Mouse (Mus musculus) left cerebral cortex, adult 2 months (tissue): ENCODE results near the gene Fuz. TPM values are rescaled to one million over a fixed set of nuclear protein-coding genes. Genes with fewer than 3 reads are reported as not detected.

Experiments
- DNase-seq, 2 experiments: peaks; one replicate each; pipeline ENCODE4 v3.0.0; 2021 to 2022; ENCODE audit warnings: low spot score in 2 of 2, mixed read lengths in 1 of 2; ENCODE audit errors: extremely low spot score in 1 of 2
- H3K27ac ChIP-seq: fragments of 200-600 bp; 2 replicates; pipeline ENCODE4 v1.8.1; 2022
- H3K4me3 ChIP-seq: fragments of 200-600 bp; 2 replicates; pipeline ENCODE4 v1.8.1; 2022
- CTCF ChIP-seq: fragments of 200-600 bp; IDR thresholded peaks from 2 replicates; pipeline ENCODE4 v1.8.1; 2022; ENCODE audit warnings: antibody characterized with exemption, mild to moderate bottlenecking, moderate library complexity
- intact Hi-C: fragments of 180-260 bp; cut with DNase I; formaldehyde crosslinking; loops from one replicate; pipeline ENCODE4 v1.15.1; 2025
- long read RNA-seq, 2 experiments: library from polyadenylated mRNA; stranded (forward); transcript quantifications; one replicate each; pipeline ENCODE4 v2.0.0; 2021; ENCODE audit warnings: borderline mapping rate in 2 of 2
- total RNA-seq, 2 experiments: library from RNA; stranded (reverse); gene quantifications; 2 replicates each; pipeline ENCODE4 v1.2.3; 2021

The Fuz gene
- total RNA-seq: 10 to 100 TPM; 23.4 to 24.1 TPM
- long read RNA-seq, experiment 1, partial matches to known transcripts: 0 of 6 reads
- long read RNA-seq, experiment 1, other reads (novel, unspliced or antisense): 2 of 6 reads
- long read RNA-seq, experiment 2, partial matches to known transcripts: 1 of 5 reads
- long read RNA-seq, experiment 2, other reads (novel, unspliced or antisense): 2 of 5 reads

DNA sequence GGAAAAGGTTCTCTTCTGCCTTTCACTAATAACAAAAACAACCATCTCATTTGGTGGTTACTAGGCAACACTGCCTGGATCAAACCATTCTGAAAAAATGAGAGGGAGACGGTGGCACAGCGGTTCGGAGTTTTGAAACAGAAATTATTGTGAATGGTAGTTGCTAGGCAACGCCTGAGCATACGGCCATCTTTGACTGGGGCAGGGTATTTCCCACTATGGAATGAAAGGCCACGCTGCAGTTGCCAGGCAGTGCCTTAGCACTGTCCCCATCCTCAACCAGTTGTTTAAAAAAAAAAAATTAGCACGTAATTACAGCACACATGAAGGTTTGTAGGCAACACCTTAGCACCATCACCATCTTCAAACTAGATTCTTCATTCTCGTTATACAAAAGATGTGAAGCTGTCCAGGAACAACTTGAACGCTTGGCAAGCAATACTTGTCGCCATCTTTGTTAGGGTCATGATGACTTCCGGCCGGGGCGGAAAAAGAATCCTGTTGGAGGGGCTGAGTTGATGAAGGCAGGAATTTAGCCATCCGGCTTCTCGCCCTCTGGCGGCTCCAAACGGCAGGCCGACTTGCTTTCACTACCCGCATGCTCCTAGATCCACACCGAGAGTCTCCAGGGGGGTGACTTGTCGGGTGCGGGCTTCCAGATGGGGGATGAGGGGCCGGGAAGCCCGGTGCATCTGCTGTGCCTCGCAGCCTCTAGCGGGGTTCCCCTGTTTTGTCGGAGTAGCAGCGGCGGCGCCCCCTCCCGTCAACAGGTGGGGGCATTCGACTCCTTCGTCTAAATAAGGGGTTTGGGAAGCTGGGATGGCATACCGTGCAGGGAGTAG lies at the start of gene Fuz:
TSS of gene Fuz (plus strand) at position 487 of the 842 bp plus-strand sequence.
- intact Hi-C loops: loop anchor here (1.0 kb wide), 1 partner anchor 27 kb away; the partner anchor contains the start of gene Ptov1
- TF ChIP-seq CTCF: peak; percentile 76
- DNase-seq: peak; percentile 86 to 90
- Histone ChIP-seq H3K27ac (peak within 1 kb of the TSS; percentile 93), H3K4me3 (peak within 1 kb of the TSS; percentile 59)

DNA sequence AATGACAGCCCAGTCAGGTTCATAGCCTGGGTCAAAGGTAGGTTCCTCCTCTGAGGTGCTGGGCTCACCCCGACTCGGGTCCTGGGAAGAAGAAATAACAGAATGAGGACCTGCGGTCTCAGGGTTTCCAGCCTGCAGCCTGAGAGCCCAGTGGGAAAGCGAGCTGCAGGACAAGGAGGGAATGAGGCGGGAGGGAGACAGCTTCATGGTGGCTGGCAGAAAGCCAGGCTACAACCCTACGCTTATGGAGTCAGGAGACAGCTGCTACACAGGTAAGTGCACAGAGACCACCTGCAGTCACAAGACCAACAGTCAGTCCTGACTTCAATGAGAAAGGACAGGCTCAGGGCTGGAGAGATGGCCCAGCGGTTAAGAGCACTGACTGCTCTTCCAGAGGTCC lies 49.1 kb upstream of the Fuz start:
- Histone ChIP-seq H3K27ac (no peak overlapping the region), H3K4me3 (no peak overlapping the region)
- no peak for DNase-seq
- TF ChIP-seq CTCF: no peak
- intact Hi-C loops: no loop called here

DNA sequence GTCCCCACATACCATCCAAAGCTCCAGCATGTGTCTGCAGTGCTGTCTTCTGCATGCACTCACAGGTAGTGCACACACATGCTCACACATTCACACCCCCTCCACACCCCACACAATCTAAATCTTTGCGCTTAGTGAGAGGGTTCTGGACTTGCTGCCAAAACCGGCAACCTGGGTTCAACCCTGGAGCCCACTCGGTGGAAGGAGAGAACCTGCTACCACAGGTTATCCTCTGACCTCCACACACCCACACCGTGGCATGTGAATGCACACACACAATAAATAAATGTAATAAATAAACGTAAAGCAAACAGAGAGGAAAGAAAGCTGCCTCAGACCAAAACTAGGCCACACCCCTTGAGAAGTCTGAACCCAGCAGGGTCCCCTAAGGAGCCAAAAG lies 48.1 kb upstream of the Fuz start:
- no peak overlapping the region; the same call in 1 of the 2 replicates for H3K27ac ChIP-seq

DNA sequence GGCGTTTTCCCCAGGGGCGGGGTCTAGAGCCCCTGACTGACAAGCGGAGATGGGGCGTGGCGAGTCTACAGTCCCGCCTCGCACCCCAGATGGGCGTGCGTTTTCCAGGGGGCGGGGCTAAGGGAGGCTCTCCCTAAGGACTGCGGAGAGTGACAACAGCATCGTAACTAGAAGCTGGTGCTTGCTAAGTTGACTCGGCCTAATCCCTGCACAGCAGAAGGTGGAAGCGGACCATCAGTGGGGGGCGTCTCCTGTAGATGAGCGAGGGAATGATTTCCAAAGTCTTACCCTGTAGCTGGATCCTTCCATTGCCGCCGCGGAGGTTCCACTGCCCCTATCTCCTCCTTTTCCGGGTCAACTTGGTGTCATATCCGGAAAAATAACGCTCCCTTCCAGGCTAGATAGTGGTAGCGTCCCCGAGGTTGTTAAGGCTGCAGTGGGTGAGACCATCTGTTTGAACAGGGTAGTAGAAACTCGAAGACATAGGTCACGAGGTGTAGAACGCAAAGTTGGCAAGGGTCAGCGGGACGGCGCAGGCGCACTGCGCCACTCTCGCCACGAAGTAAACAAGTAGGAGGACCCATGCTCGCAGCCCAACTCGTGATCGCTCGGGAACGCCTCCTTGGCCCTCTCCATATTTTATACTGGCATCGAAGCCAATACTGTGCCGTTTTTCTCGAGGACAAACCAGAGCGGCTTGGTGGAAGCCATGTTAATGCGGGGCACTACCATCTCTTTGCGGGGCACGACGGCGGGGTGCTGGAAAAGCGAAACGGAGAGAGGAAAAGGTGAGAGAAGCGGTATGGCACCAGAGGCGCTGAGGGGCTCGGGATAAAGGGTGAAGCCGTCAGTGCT lies 47.1 kb upstream of the Fuz start, which contains the start of the genes Akt1s1 and Tbc1d17:
TSS of gene Akt1s1 (plus strand) at position 431 of the 855 bp plus-strand sequence.
TSS of gene Tbc1d17 (minus strand) at position 519 of the 855 bp plus-strand sequence.
- no peak for TF ChIP-seq CTCF
- H3K4me3 ChIP-seq: peak within 1 kb of the TSS; percentile 68
- peak within 1 kb of the TSS; percentile 99 for H3K27ac ChIP-seq
- DNase-seq: peak; percentile 98 to 99
- intact Hi-C loops: loop anchor here (1.0 to 2.0 kb wide), 2 partner anchors 30 to 44 kb away; partner anchors contain the start of gene Med25

More for the DNA sequence above, 48.1 kb upstream of the Fuz start:
- no peak for TF ChIP-seq CTCF
- intact Hi-C loops: loop anchor here (2.0 kb wide), 1 partner anchor 29 kb away; no protein-coding TSS in a partner anchor
- no peak for DNase-seq
- peak overlapping the region; percentile 68 for H3K4me3 ChIP-seq

DNA sequence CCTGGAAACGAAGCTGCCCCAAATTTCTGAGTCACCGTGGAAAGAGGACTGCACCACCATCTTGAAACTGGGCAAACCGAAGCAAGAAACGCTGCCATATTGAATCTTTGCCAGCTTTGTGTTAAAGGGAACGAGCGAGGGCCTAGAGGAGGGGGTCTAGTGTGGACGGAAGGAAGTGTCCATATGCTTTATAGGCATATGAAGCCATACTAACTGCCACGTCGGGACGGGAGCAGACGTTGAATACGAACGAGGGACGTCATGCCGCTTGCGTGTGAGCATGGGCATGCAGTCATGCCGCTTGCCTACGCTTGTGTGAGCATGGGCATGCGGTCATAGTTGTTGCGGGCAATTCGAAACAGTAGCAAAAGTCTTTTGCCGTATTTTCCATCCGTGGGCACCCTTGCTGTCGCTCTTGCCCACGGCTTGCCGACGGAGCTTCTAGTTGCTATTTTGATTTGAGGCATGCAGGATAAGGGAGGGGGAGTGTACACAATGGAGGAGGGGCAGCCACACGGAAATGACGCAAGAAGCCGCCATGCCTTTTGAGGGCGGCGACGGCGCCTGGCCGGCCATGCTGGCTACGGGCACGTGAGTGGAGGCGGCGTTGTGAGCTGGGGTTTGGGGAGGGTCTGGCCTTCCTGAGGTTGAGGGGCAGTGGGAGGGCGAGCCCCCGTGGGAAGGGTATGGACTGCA lies 46.3 kb upstream of the Fuz start:
- DNase-seq: peak; percentile 87 to 89
- no peak for TF ChIP-seq CTCF
- intact Hi-C loops: loop anchor here (1.0 to 10.0 kb wide), 3 partner anchors 31 to 275 kb away; partner anchors contain the start of genes Med25, Rpl13a and Rps11
- Histone ChIP-seq H3K4me3 (peak overlapping the region; percentile 68), H3K27ac (peak overlapping the region; percentile 99)

DNA sequence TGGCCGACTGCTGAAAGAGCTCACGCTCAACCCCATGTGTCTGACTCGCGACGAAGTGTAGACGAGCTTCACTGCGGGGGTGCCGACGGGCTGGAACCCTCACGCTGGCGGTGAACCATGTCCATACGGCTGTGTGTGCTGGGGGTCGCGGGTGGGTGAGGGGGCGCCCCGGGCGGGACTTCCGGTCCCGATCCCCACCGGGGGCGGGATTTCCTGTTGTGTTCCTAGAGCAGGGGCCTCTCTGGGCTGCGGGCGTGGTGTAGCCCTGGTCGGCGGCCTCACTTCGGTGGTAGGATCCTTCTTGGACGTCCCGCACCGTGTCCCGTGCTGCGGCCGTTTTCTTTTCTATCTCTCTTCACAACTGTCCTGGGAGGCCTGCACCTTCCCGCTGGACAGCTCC lies 45.7 kb upstream of the Fuz start:
- intact Hi-C loops: loop anchor here (10.0 kb wide), 1 partner anchor 275 kb away; the partner anchor contains the start of genes Rpl13a and Rps11
- DNase-seq: peak; percentile 74 to 78
- H3K27ac ChIP-seq: peak overlapping the region; percentile 99
- peak overlapping the region; percentile 68 for H3K4me3 ChIP-seq
- TF ChIP-seq CTCF: no peak; the same call in 1 of the 2 replicates

DNA sequence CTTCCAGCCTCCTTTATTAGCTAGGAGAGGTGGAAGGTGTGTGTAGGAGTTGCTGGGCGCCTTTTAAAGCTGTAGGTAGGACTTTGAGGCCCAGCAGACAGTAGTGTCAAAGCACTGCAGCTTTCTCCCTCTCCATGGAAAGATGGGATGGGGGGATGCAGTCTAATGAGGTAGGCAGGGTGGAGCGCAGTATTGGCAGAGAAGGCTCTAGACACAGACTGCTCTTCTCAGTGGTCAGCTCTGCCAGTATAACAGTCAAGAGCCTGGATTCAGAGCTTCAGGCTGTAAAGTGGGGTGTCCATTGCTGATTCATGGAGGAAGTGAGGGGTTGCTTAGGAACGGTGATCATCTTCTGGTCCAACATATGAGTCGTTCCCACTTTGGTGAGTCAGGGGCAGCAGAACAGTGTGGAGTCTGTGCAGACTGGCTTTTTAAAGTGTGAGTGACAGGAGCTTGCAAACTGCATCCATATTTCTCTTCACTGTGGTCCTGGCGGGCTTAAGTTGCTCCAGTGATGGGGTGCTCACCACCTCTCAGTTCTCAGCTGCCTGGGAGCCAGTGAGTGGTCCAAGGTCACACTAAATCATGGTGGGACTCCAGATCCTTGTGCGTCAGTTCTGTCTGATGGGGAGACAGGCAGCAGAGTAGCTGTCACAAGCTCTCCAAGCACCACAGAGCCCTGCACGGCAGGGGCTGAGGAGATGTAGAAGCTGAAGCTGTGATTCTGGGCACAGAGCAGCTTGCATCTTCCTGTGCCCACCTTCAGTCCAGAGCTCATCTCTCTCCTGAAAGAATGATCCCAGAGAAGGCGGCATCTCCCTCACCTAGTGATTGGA lies 44.9 kb upstream of the Fuz start:
- intact Hi-C loops: loop anchor here (10.0 kb wide), 1 partner anchor 274 kb away; the partner anchor contains the start of genes Rpl13a and Rps11
- Histone ChIP-seq H3K4me3 (peak overlapping the region; percentile 68), H3K27ac (peak overlapping the region; percentile 99)
- no peak for TF ChIP-seq CTCF
- DNase-seq: no peak

DNA sequence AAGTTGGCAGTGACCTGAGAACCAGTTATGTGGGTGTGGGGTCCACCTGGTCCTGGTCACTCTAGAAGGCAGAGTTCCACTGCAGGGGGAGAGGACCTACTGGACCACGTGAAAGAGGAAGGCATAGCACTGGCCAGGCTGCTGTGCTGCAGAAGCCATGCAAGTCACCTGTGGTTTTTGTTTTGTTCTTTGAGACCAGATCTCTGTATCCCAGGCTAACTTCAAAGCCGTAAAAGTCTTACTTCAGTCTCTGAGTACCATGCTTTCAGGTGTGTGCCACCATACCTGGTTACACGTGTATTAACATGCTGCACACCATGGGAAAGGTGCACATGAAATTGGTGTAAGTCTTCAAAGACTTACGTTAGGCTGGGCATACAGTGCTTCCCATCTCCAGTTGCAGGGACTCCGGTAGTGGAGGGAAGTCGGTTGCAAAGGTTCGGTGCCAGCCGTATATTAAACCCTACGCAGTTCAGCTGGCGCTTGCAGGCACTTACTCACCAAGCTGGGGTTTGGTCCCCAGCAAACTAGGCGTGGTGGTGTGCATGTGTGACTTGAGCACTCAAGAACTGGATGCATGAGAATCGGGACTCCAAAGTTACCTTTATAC lies 44.1 kb upstream of the Fuz start:
- TF ChIP-seq CTCF: no peak
- intact Hi-C loops: loop anchor here (2.0 to 10.0 kb wide), 2 partner anchors 17 to 273 kb away; partner anchors contain the start of genes Ptov1, Rpl13a and Rps11
- no peak overlapping the region for H3K27ac ChIP-seq

DNA sequence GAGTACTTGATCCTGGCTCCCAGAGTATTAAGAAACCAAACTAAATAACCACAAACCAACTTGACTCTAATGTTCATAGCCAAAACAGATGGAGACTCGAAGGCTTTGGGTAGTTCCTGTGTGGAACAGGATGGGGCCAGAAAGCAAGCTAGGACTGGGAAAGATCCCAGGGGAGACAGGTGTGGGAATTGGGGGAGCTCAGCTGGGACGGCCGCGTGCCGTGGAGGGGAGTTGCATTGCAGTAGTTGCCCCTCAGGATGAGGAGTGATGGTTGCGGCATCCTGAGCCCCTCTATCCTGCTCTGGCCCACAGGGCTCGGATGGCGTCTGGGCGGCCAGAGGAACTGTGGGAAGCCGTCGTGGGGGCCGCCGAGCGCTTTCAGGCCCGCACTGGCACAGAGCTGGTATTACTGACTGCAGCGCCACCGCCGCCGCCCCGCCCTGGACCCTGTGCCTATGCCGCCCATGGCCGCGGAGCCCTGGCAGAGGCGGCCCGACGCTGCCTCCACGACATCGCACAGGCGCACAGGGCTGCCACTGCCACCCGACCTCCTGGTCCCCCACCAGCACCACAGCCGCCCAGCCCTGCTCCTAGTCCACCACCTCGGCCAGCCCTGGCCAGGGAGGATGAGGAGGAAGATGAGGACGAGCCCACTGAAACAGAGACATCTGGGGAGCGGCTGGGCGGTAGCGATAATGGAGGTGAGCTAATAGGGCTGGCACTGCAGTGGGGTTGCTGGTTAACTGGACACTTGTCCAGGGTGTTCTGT lies 43.4 kb upstream of the Fuz start:
- no peak for DNase-seq
- Histone ChIP-seq H3K4me3 (no peak overlapping the region), H3K27ac (no peak overlapping the region)
- intact Hi-C loops: loop anchor here (2.0 to 10.0 kb wide), 2 partner anchors 16 to 272 kb away; partner anchors contain the start of genes Ptov1, Rpl13a and Rps11
- TF ChIP-seq CTCF: no peak

More for the DNA sequence above, 44.1 kb upstream of the Fuz start:
- no peak for DNase-seq
- H3K4me3 ChIP-seq: no peak overlapping the region
